Mouse (Mus musculus) frontal cortex, postnatal 14 days (tissue): ENCODE data around the gene C2cd2l.
"Not testable (repeated sequence)": the region's sequence is repeated elsewhere in the genome, so short reads cannot be mapped to it uniquely, and the experiment has no call there.

ENCODE experiments used
- DNase-seq, 2 experiments: peaks; one replicate each; pipeline ENCODE4 v3.0.0; 2022; ENCODE audit warnings: low spot score in 2 of 2

C2cd2l gene

GRCm38 (mm10) chr9:44336513-44336912 lies 16.4 kb upstream of the C2cd2l start:
- not testable (repeated sequence) for DNase-seq

GRCm38 (mm10) chr9:44336093-44336406 lies 16.0 kb upstream of the C2cd2l start:
- DNase-seq, result no peak

DNA sequence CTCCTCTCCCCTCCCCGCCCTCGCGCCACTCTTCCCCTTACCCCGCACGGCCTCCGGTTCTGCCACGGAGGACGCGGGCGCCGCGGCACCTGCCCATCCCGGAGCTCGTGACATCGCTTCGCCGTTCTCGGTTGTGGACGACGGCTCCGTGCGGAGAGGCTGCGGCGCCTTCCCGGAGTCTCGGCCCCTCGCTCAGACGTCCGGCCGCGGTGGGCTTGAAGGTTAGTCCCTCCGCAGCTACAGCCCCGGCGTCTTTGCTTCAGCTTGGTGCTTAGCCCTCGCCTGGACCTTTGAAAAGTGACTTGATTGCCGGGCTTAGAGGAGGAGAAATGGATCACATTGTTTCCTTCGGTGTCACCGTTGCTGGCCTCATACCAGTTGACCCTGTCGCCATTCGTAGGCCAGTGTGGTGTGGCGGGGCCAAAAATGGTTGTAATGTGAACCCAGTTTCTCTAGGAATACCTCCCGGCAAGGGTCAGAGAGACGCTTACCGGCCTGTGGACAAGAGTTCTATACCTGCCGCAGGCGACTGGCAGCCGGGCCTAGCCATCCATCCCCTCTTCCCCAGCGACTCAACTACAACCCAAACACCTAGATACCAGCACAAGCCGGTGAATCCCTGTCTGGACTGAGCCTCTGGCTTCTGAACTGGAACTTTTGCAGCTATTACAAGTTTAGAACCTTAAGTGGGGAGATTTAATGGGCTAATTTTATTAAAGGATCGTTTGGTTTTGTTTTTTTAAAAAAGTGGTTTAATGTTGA lies 15.4 kb upstream of the C2cd2l start:
- no peak for DNase-seq

DNA sequence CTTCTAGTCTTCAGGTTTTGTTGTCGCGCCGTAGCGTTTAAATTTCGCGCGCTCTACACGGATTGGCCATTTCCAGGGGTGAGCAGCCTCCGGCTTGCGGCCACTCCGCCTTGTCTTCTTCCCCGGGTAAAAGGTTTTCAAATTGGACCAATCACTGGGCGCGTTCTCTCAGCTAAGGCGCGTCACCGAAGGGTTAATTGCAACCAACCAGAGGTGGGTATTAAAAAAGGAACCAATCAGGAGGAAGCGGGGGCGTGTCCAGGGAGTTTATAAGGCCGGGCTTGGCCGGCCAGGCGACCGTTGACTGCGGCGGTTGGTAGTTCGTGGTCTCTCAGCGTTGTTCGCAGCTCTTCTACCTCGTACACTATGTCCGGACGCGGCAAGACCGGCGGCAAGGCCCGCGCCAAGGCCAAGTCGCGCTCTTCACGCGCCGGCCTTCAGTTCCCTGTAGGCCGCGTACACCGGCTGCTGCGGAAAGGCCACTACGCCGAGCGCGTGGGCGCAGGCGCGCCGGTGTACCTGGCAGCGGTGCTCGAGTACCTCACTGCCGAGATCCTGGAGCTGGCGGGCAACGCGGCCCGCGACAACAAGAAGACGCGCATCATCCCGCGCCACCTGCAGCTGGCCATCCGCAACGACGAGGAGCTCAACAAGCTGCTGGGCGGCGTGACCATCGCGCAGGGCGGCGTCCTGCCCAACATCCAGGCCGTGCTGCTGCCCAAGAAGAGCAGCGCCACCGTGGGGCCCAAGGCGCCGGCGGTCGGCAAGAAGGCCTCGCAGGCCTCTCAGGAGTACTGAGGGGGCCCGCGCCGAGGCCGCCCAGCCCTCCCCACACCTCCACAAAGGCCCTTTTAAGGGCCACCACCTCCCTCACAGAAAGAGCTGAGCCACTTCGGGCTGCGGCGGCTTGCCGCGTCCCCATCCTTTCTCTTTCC lies 14.6 kb upstream of the C2cd2l start, which contains the start of gene H2afx:
TSS of gene H2afx (plus strand) at position 299 of the 935 bp plus-strand sequence.
- peak; percentile 99 for DNase-seq

DNA sequence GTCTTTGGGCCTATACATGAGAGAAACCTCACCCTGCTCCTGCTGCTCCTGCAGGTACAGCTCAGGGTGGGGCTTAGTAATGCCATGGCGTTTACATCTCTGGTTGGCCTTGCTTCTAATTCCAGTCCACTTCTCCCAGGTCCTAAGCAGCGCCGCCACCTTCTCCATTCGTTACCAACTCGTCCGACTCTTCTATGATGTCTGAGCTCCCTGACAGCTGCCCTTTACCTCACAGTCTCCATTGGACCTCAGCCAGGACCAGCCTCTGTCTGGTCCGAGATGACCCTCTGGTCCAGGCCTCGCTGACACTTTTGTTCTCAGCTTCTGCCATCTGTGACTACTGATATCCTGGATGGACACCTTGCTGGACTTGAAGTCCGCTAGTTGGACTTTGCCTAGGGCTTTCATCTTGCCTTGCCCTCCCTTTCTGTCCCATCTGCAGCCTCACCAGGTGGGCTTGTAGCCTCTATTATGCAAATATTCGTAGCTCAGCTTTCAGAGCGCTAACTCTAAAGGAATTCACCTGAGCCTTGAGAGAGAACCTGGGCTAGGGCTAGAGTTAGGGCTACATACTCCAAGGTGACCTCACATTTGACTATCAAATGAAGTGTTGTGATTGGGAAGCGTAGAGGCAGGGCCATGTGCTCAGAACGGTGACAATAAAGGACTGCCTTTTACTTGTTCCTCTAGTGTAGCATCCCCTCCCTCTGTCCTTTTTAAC lies 13.0 kb upstream of the C2cd2l start:
- no peak for DNase-seq

DNA sequence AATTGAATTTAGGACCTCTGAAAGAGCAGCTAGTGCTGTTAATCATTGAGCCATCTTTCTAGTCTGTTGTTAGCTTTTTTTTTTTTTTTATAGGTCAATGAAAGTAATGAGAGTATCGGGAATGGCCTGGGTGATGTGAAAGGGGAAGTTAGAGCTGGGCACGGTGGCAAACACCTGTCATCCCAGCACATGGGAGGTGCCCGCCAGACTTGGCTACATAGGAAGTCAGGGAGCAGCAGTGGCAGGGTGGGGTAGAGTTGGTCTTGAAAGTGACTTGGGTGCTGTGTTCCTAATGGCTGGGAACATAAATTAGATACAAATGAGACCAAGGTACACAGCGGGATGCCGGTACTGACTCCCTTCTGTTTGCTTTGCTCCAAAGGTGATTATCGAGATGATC lies 10.7 kb upstream of the C2cd2l start:
- no peak for DNase-seq

DNA sequence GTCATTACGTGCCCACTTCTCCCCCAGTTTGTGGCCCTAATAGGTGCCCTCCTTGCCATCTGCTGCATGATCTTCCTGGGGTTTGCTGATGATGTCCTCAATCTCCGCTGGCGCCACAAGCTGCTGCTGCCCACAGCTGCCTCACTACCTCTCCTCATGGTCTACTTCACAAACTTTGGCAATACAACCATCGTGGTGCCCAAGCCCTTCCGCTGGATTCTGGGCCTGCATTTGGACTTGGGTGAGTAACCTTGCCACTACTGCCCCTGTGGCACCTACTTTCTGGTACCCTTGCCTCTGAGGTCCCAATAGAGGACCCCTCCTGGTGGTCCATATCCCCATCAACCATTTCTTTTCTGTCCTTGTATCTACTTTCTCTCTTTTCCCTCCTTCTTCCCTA lies 7.8 kb upstream of the C2cd2l start:
- DNase-seq, result no peak

DNA sequence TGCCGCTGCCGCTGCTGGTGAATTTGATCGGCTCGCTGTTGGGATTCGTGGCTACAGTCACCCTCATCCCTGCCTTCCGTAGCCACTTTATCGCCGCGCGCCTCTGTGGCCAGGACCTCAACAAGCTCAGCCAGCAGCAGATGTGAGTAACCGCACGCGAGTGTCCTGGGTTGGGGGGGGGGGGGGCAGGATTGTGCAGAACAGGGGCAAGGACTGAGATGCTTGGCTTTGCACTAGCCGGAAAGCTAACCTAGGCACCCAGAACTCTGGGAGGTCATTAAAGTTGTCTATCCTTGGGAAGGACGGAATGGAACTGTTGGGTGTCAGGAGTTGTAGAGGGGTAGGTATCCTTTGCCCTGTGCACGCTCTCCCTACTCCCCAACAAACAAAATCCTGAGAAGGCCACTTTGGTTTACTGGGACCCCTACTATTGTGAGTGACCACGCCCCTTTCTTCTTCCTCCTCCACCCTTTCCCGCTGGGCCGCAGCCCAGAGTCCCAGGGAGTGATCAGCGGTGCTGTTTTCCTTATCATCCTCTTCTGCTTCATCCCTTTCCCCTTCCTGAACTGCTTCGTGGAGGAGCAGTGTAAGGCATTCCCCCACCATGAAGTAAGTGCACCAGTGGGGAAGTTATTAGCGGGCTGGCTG lies 7.1 kb upstream of the C2cd2l start:
- no peak for DNase-seq

GRCm38 (mm10) chr9:44326371-44327063 lies 6.4 kb upstream of the C2cd2l start:
- DNase-seq, result peak; percentile 74 to 76

DNA sequence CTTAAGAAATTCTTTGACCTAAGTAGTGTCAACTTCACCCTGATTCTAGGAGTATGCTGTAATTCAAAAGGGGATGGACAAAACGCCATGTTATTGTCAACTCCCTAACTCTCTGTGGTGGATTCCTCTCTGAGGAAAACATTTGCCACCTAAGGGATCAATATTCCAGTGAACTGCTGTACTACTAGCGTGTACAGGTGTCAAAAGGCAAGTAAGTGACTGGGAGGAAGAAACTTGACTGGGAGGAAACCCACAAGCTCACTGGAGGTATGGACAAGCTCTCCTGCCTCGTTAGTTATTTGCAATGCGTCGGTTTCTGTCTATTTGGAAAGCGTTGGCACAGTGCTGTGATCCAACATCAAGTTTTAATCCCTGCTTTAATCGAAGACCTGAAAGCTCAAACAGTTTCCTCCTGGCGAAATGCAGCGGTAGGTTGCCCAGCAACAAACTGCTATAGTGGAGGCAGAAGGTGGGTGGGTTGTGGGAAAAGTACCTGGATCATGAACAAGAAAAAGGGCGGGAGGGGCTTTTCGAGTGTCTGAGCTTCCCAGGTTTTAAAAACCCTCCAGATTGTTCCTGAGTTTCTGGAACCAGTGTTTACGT lies 5.8 kb upstream of the C2cd2l start, which contains the start of gene Dpagt1:
TSS of gene Dpagt1 (plus strand) at position 252 of the 603 bp plus-strand sequence.
- DNase-seq, result peak in 1 of 2 experiments; percentile 64

DNA sequence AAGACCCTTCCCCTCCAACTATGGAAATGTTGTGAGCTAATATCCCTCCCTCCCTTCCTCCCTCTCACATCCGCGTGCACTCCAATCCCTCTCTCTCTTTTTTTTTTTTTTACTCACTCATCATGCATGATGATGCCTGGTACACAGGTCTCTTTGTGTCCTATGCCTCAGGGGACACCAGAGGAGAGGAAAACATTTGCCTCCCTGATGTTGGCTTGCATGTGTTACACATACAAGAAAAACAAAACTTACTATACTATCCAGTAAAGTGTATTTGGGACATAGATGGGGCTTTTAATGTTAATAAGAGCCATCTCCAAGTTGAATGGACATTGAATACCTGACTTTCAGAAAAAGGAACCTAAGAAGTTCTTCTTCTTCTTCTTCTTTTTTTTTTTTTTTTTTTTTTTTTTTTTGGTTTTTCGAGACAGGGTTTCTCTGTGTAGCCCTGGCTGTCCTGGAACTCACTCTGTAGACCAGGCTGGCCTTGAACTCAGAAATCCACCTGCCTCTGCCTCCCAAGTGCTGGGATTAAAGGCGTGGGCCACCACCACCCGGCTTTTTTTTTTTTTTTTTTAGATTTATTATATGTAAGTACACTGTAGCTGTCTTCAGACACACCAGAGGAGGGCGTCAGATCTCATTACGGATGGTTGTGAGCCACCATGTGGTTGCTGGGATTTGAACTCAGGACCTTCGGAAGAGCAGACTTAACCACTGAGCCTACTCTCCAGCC lies 5.1 kb upstream of the C2cd2l start:
- not testable (repeated sequence) for DNase-seq

GRCm38 (mm10) chr9:44324147-44324546 lies 4.1 kb upstream of the C2cd2l start:
- no peak for DNase-seq

GRCm38 (mm10) chr9:44323656-44324055 lies 3.6 kb upstream of the C2cd2l start:
- DNase-seq, result not testable (repeated sequence)

DNA sequence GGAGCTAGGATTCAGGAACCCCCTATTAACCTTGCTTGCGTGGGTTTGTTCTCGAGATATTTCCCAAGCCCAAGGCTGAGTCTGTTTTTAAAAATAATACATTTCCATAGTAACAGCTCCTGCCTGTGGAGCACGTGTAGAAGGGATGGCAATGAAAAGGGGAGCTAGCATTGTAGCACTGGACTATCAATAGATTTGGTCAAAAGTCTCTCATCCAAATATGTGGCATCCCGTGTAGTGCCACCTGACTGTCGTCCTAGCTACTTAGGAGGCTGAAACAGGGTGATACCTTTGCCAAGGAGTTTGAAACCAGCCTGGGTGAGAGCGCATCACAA lies 681 bp upstream of the C2cd2l start:
- DNase-seq, result no peak

- DNase-seq, result peak in 1 of 2 experiments; percentile 39
Measured at GRCm38 (mm10) chr9:44319105-44319886, 789 bp downstream of the C2cd2l start.

GRCm38 (mm10) chr9:44318826-44319095 lies 1.3 kb downstream of the C2cd2l start:
- DNase-seq, result no peak

- DNase-seq, result no peak
Measured at GRCm38 (mm10) chr9:44318076-44318825, 1.8 kb downstream of the C2cd2l start.

GRCm38 (mm10) chr9:44317452-44317851 lies 2.6 kb downstream of the C2cd2l start:
- no peak for DNase-seq

DNA sequence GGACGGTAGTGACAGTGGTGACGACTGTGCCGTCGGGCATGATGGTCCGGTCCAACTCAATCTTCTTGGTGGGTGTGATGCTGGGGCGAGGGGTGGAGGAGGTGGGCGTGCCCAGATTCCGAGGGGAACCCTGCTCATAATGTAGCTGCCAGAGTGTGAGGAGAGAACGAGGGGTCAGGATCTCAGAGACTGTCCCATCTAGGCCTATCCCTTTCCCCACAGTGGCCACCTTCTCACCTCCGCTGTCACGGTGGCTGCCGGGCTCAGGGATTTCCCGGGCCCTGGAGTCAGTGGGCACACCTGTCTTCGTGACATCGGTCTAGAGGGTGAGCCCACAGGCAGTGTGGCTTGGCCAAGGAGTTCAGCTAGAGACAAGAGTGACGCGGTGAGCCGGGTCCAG lies 5.2 kb downstream of the C2cd2l start:
- no peak for DNase-seq
